Mouse (Mus musculus) C2C12 (cell line): ENCODE data around the gene Nek9.

Experiments used
- CTCF ChIP-seq: IDR thresholded peaks from one replicate; pipeline ENCODE4 v1.5.1; 2011; ENCODE audit not compliant: control insufficient read depth, insufficient read depth, insufficient read length
- MAX ChIP-seq: IDR thresholded peaks from one replicate; pipeline ENCODE4 v1.6.1; 2011; ENCODE audit warnings: mild to moderate bottlenecking, control low read depth
- MYOD1 ChIP-seq: IDR thresholded peaks from one replicate; pipeline ENCODE4 v1.6.1; 2011; ENCODE audit warnings: low read depth; ENCODE audit not compliant: control insufficient read depth, insufficient read length
- USF1 ChIP-seq: IDR thresholded peaks from one replicate; pipeline ENCODE4 v1.6.1; 2011; ENCODE audit warnings: low read depth, mild to moderate bottlenecking, control low read depth, moderate library complexity

DNA sequence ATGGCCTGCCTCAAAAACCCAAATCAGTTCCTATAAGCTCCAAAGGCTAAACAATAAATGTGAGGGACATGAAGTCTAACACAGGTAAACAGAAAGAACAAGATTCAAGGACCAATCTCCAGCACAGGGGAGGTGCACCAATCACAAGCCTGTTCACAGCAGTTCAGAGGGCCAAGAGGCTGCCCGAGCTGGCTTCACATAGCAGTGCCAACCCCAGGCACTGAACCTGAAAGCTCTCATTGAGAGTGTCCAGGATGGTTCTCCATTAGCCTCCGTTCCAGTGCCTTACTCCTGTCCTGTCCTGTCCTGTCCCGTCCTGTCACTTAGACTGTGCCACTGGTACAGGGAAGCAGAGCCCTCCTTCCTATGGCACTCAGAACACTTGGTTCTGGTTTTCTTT, 8.0 kb upstream of the Nek9 start:
- TF ChIP-seq MYOD1 (no peak), CTCF (no peak), MAX (no peak), USF1 (no peak)
